Mouse (Mus musculus): ENCODE results near the gene Arhgef18.

Gene Arhgef18

GRCm38 (mm10) chr8:3451992-3452391 is 59.2 kb downstream of the Arhgef18 start:
- no peak for DNase-seq (ENCODE audit: low spot score in 2 of 2)

- DNase-seq (ENCODE audit: low spot score in 2 of 2): no peak
Observed at GRCm38 (mm10) chr8:3463248-3463647, 70.4 kb downstream of the Arhgef18 start.

GRCm38 (mm10) chr8:3464309-3464708 is 71.5 kb downstream of the Arhgef18 start:
- DNase-seq (ENCODE audit: low spot score in 2 of 2): no peak

- DNase-seq (ENCODE audit: low spot score in 2 of 2): peak; percentile 64 to 89
Observed at GRCm38 (mm10) chr8:3467006-3467885, 74.4 kb downstream of the Arhgef18 start, which contains the start of gene Pex11g. Gene Pex11g, minus strand, starts transcription at chr8:3467680.

- DNase-seq (ENCODE audit: low spot score in 2 of 2): no peak
Observed at GRCm38 (mm10) chr8:3467886-3468545, 75.2 kb downstream of the Arhgef18 start.

GRCm38 (mm10) chr8:3468838-3469237 is 76.0 kb downstream of the Arhgef18 start:
- no peak for DNase-seq (ENCODE audit: low spot score in 2 of 2)

GRCm38 (mm10) chr8:3470562-3470961 is 77.8 kb downstream of the Arhgef18 start, which contains the start of gene Tex45:
Gene Tex45, plus strand, starts transcription at chr8:3470862.
- no peak for DNase-seq (ENCODE audit: low spot score in 2 of 2)

GRCm38 (mm10) chr8:3475715-3476429 is 83.1 kb downstream of the Arhgef18 start:
- no peak for DNase-seq (ENCODE audit: low spot score in 2 of 2)

GRCm38 (mm10) chr8:3480221-3480785 is 87.5 kb downstream of the Arhgef18 start:
- no peak for DNase-seq (ENCODE audit: low spot score in 2 of 2)

- no peak for DNase-seq (ENCODE audit: low spot score in 2 of 2)
Observed at GRCm38 (mm10) chr8:3481605-3482004, 88.8 kb downstream of the Arhgef18 start.

- DNase-seq (ENCODE audit: low spot score in 2 of 2): no peak
Observed at GRCm38 (mm10) chr8:3482240-3482740, 89.5 kb downstream of the Arhgef18 start.

- no peak for DNase-seq (ENCODE audit: low spot score in 2 of 2)
Observed at GRCm38 (mm10) chr8:3483546-3483945, 90.7 kb downstream of the Arhgef18 start.

GRCm38 (mm10) chr8:3485192-3485591 is 92.4 kb downstream of the Arhgef18 start:
- no peak for DNase-seq (ENCODE audit: low spot score in 2 of 2)

- DNase-seq (ENCODE audit: low spot score in 2 of 2): peak in 1 of 2 experiments; percentile 53
Observed at GRCm38 (mm10) chr8:3492901-3493844, 100.4 kb downstream of the Arhgef18 start, which contains the start of gene Zfp358. Gene Zfp358, plus strand, starts transcription at chr8:3493138.

- DNase-seq (ENCODE audit: low spot score in 2 of 2): no peak
Observed at GRCm38 (mm10) chr8:3493845-3494208, 101.0 kb downstream of the Arhgef18 start.

GRCm38 (mm10) chr8:3495578-3496427 is 103.0 kb downstream of the Arhgef18 start:
- no peak for DNase-seq (ENCODE audit: low spot score in 2 of 2)

GRCm38 (mm10) chr8:3496428-3496748 is 103.6 kb downstream of the Arhgef18 start:
- DNase-seq (ENCODE audit: low spot score in 2 of 2): no peak

- no peak for DNase-seq (ENCODE audit: low spot score in 2 of 2)
Observed at GRCm38 (mm10) chr8:3498583-3498982, 105.8 kb downstream of the Arhgef18 start.

- DNase-seq (ENCODE audit: low spot score in 2 of 2): no peak
Observed at GRCm38 (mm10) chr8:3499751-3500150, 106.9 kb downstream of the Arhgef18 start.

Data from left cerebral cortex, adult 9 months (tissue).